Mouse (Mus musculus): ENCODE results near the gene Terb2.

The Terb2 gene

GRCm38 (mm10) chr2:122233759-122234557 lies 47.9 kb downstream of the Terb2 start:
- peak; percentile 54 to 70 for DNase-seq

GRCm38 (mm10) chr2:122234611-122235288 lies 48.7 kb downstream of the Terb2 start, which contains the start of gene Sord:
Gene Sord, plus strand, starts transcription at chr2:122234749.
- peak; percentile 89 to 92 for DNase-seq

GRCm38 (mm10) chr2:122235425-122235824 lies 49.4 kb downstream of the Terb2 start:
- peak; percentile 75 to 86 for DNase-seq

GRCm38 (mm10) chr2:122236321-122236720 lies 50.2 kb downstream of the Terb2 start:
- peak; percentile 64 to 68 for DNase-seq

- DNase-seq: peak; percentile 50 to 57
These were observed 51.9 kb downstream of the Terb2 start for GRCm38 (mm10) chr2:122237891-122238470.

- DNase-seq: peak; percentile 18 to 53
These were observed 54.7 kb downstream of the Terb2 start for GRCm38 (mm10) chr2:122240735-122241134.

GRCm38 (mm10) chr2:122241226-122241625 lies 55.2 kb downstream of the Terb2 start:
- DNase-seq: peak in 1 of 2 experiments; percentile 27

GRCm38 (mm10) chr2:122241935-122242334 lies 55.9 kb downstream of the Terb2 start:
- DNase-seq: peak; percentile 32 to 80

- DNase-seq: peak; percentile 85 to 89
These were observed 57.6 kb downstream of the Terb2 start for GRCm38 (mm10) chr2:122243671-122244131.

- DNase-seq: no peak
These were observed 61.7 kb downstream of the Terb2 start for GRCm38 (mm10) chr2:122247786-122248185.

- no peak for DNase-seq
These were observed 69.9 kb downstream of the Terb2 start for GRCm38 (mm10) chr2:122255997-122256396.

Measured in kidney, postnatal 25 days (tissue).